Mouse (Mus musculus) midbrain, embryonic 15.5 days (tissue): Measurements from ENCODE around the gene Celsr1. TPM values are rescaled to one million over a fixed set of nuclear protein-coding genes. Genes with fewer than 3 reads are reported as not detected.
A peak's percentile ranks its signal among the peaks of the same experiment; 100 is the strongest.

Experiments
- ATAC-seq: fragments of 200-750 bp; cut with Nextera tagmentation; replicated peaks from 2 replicates; pipeline ENCODE4 v1.8.0; 2017; ENCODE audit warnings: moderate TSS enrichment
- H3K27ac ChIP-seq: fragments of 300-500 bp; sonication (generic); 2 replicates; pipeline ENCODE4 v1.5.1; 2015; ENCODE audit warnings: mild to moderate bottlenecking, inconsistent platforms
- H3K27me3 ChIP-seq: fragments of 300-500 bp; sonication (generic); replicated peaks from 2 replicates; pipeline ENCODE4 v1.6.1; 2015; ENCODE audit warnings: inconsistent platforms
- H3K36me3 ChIP-seq: fragments of 300-500 bp; sonication (generic); replicated peaks from 2 replicates; pipeline ENCODE4 v1.6.1; 2015; ENCODE audit warnings: inconsistent platforms
- H3K4me1 ChIP-seq: fragments of 300-500 bp; sonication (generic); 2 replicates; pipeline ENCODE4 v1.6.1; 2015; ENCODE audit warnings: inconsistent platforms
- H3K4me2 ChIP-seq: fragments of 300-500 bp; sonication (generic); 2 replicates; pipeline ENCODE4 v1.6.1; 2015; ENCODE audit warnings: inconsistent platforms, mild to moderate bottlenecking, moderate library complexity
- H3K4me3 ChIP-seq: fragments of 300-500 bp; sonication (generic); 2 replicates; pipeline ENCODE4 v1.5.1; 2015; ENCODE audit warnings: mild to moderate bottlenecking, inconsistent platforms
- H3K9ac ChIP-seq: fragments of 300-500 bp; sonication (generic); 2 replicates; pipeline ENCODE4 v1.6.1; 2015; ENCODE audit warnings: mild to moderate bottlenecking, inconsistent platforms
- H3K9me3 ChIP-seq: fragments of 300-500 bp; sonication (generic); 2 replicates; pipeline ENCODE4 v1.6.1; 2016; ENCODE audit warnings: inconsistent platforms
- WGBS: fragments of 180-500 bp; shearing (Covaris S2); methylation state at CpG from one replicate; pipeline ENCODE4 v1.1.7; 2015; ENCODE audit warnings: mixed read lengths; 5-methylcytosine and 5-hydroxymethylcytosine counted together
- polyA plus RNA-seq: library from polyadenylated mRNA; unstranded; fragments of >200 nt; fragmentation: Nextera tagmentation; extraction: Ambion mirVana; gene quantifications from 2 replicates; pipeline ENCODE4 v1.2.1, GENCODE M21; 2015

Celsr1 gene
- polyA plus RNA-seq, 1 experiment from 2014 or later, result 1.6 TPM

GRCm38 (mm10) chr15:86000706-86001292, 32.8 kb downstream of the Celsr1 start:
- no peaks in the 10 kb centered on the region for H3K27me3 ChIP-seq
- ATAC-seq, result peak; percentile 88
- H3K4me3 ChIP-seq, result no peak overlapping the region
- peak overlapping the region; percentile 73 for H3K27ac ChIP-seq
- 12% methylated on average over 5 of the region's 5 CpGs for WGBS
- peaks cover 29% of the 10 kb centered on the region for H3K4me1 ChIP-seq
- no peaks in the 10 kb centered on the region for H3K36me3 ChIP-seq
- H3K4me2 ChIP-seq, result no peak overlapping the region
- H3K9me3 ChIP-seq, result no peaks in the 10 kb centered on the region
- H3K9ac ChIP-seq, result no peak overlapping the region

GRCm38 (mm10) chr15:85998525-85999230, 34.9 kb downstream of the Celsr1 start:
- no peak overlapping the region for H3K27ac ChIP-seq
- no peaks in the 10 kb centered on the region; the same call in 1 of the 2 replicates for H3K27me3 ChIP-seq
- ATAC-seq, result no peak
- no peaks in the 10 kb centered on the region for H3K9me3 ChIP-seq
- no peak overlapping the region for H3K4me3 ChIP-seq
- WGBS, result 85% methylated on average over 4 of the region's 4 CpGs
- no peak overlapping the region for H3K4me2 ChIP-seq
- no peak overlapping the region for H3K9ac ChIP-seq
- peaks cover 38% of the 10 kb centered on the region for H3K4me1 ChIP-seq
- H3K36me3 ChIP-seq, result no peaks in the 10 kb centered on the region

- H3K4me3 ChIP-seq, result no peak overlapping the region
- H3K36me3 ChIP-seq, result no peaks in the 10 kb centered on the region
- no peak overlapping the region for H3K9ac ChIP-seq
- 51% methylated on average over 13 of the region's 13 CpGs for WGBS
- H3K4me2 ChIP-seq, result no peak overlapping the region
- H3K4me1 ChIP-seq, result peaks cover 49% of the 10 kb centered on the region
- H3K27me3 ChIP-seq, result no peaks in the 10 kb centered on the region; the same call in 1 of the 2 replicates
- no peaks in the 10 kb centered on the region for H3K9me3 ChIP-seq
- ATAC-seq, result no peak
- H3K27ac ChIP-seq, result no peak overlapping the region
These were observed 37.4 kb downstream of the Celsr1 start for GRCm38 (mm10) chr15:85996031-85996765.

GRCm38 (mm10) chr15:85994906-85995608, 38.5 kb downstream of the Celsr1 start:
- 0 out of 2 replicates have a peak overlapping the region, but pooled peaks have one; percentile 43 for H3K27ac ChIP-seq
- no peaks in the 10 kb centered on the region for H3K9me3 ChIP-seq
- no peaks in the 10 kb centered on the region for H3K36me3 ChIP-seq
- H3K4me3 ChIP-seq, result no peak overlapping the region
- H3K4me1 ChIP-seq, result peaks cover 38% of the 10 kb centered on the region
- 68% methylated on average over 6 of the region's 6 CpGs for WGBS
- H3K9ac ChIP-seq, result no peak overlapping the region
- ATAC-seq, result no peak
- no peak overlapping the region for H3K4me2 ChIP-seq
- H3K27me3 ChIP-seq, result no peaks in the 10 kb centered on the region; the same call in 1 of the 2 replicates

- Histone ChIP-seq H3K4me1 (peaks cover 35% of the 10 kb centered on the region), H3K36me3 (no peaks in the 10 kb centered on the region), H3K27ac (peak overlapping the region; percentile 43; the same call in 1 of the 2 replicates), H3K4me3 (no peak overlapping the region), H3K9ac (no peak overlapping the region), H3K9me3 (no peaks in the 10 kb centered on the region), H3K27me3 (no peaks in the 10 kb centered on the region; the same call in 1 of the 2 replicates), H3K4me2 (no peak overlapping the region)
- WGBS, result 22% methylated on average over 14 of the region's 14 CpGs
- ATAC-seq, result peak; percentile 78
These were observed 39.5 kb downstream of the Celsr1 start for GRCm38 (mm10) chr15:85993931-85994583.

GRCm38 (mm10) chr15:85993386-85993785, 40.2 kb downstream of the Celsr1 start:
- Histone ChIP-seq H3K4me3 (no peak overlapping the region), H3K4me1 (peaks cover 32% of the 10 kb centered on the region), H3K4me2 (no peak overlapping the region), H3K27ac (peak overlapping the region; percentile 43; the same call in 1 of the 2 replicates), H3K27me3 (no peaks in the 10 kb centered on the region; the same call in 1 of the 2 replicates), H3K9ac (no peak overlapping the region), H3K36me3 (no peaks in the 10 kb centered on the region), H3K9me3 (no peaks in the 10 kb centered on the region)
- ATAC-seq, result no peak

- no peak overlapping the region for H3K4me3 ChIP-seq
- no peaks in the 10 kb centered on the region for H3K36me3 ChIP-seq
- H3K27me3 ChIP-seq, result no peaks in the 10 kb centered on the region; the same call in 1 of the 2 replicates
- H3K9ac ChIP-seq, result no peak overlapping the region
- no peaks in the 10 kb centered on the region for H3K9me3 ChIP-seq
- no peak overlapping the region for H3K4me2 ChIP-seq
- peaks cover 32% of the 10 kb centered on the region for H3K4me1 ChIP-seq
- H3K27ac ChIP-seq, result no peak overlapping the region
- no peak for ATAC-seq
- 32% methylated on average over 3 of the region's 3 CpGs for WGBS
These were observed 41.5 kb downstream of the Celsr1 start for GRCm38 (mm10) chr15:85992125-85992495.

GRCm38 (mm10) chr15:85991453-85992124, 42.0 kb downstream of the Celsr1 start:
- no peak overlapping the region for H3K4me2 ChIP-seq
- no peak overlapping the region for H3K9ac ChIP-seq
- 31% methylated on average over 5 of the region's 5 CpGs for WGBS
- H3K36me3 ChIP-seq, result no peaks in the 10 kb centered on the region
- no peaks in the 10 kb centered on the region; the same call in 1 of the 2 replicates for H3K27me3 ChIP-seq
- no peaks in the 10 kb centered on the region for H3K9me3 ChIP-seq
- 0 out of 2 replicates have a peak overlapping the region, but pooled peaks have one; percentile 38 for H3K27ac ChIP-seq
- ATAC-seq, result no peak
- no peak overlapping the region for H3K4me3 ChIP-seq
- peaks cover 32% of the 10 kb centered on the region for H3K4me1 ChIP-seq

- H3K27me3 ChIP-seq, result no peaks in the 10 kb centered on the region; the same call in 1 of the 2 replicates
- ATAC-seq, result no peak
- 0 out of 2 replicates have a peak overlapping the region, but pooled peaks have one; percentile 38 for H3K27ac ChIP-seq
- no peaks in the 10 kb centered on the region for H3K9me3 ChIP-seq
- H3K4me1 ChIP-seq, result peaks cover 32% of the 10 kb centered on the region
- H3K36me3 ChIP-seq, result no peaks in the 10 kb centered on the region
- H3K4me3 ChIP-seq, result no peak overlapping the region
- no peak overlapping the region for H3K9ac ChIP-seq
- H3K4me2 ChIP-seq, result no peak overlapping the region
- WGBS, result 86% methylated on average over 17 of the region's 17 CpGs
These were observed 42.7 kb downstream of the Celsr1 start for GRCm38 (mm10) chr15:85990696-85991443.

GRCm38 (mm10) chr15:85987896-85988295, 45.7 kb downstream of the Celsr1 start:
- Histone ChIP-seq H3K36me3 (no peaks in the 10 kb centered on the region), H3K4me3 (no peak overlapping the region), H3K9me3 (no peaks in the 10 kb centered on the region), H3K4me1 (peaks cover 7% of the 10 kb centered on the region), H3K9ac (no peak overlapping the region), H3K27ac (no peak overlapping the region), H3K4me2 (no peak overlapping the region), H3K27me3 (no peaks in the 10 kb centered on the region)
- 83% methylated on average over 5 of the region's 5 CpGs for WGBS
- no peak for ATAC-seq

GRCm38 (mm10) chr15:85986170-85986569, 47.4 kb downstream of the Celsr1 start:
- no peaks in the 10 kb centered on the region for H3K9me3 ChIP-seq
- 85% methylated on average over 4 of the region's 4 CpGs for WGBS
- ATAC-seq, result no peak
- H3K4me1 ChIP-seq, result no peaks in the 10 kb centered on the region
- H3K4me3 ChIP-seq, result no peak overlapping the region
- no peaks in the 10 kb centered on the region for H3K36me3 ChIP-seq
- H3K27me3 ChIP-seq, result no peaks in the 10 kb centered on the region
- no peak overlapping the region for H3K9ac ChIP-seq
- H3K4me2 ChIP-seq, result no peak overlapping the region
- no peak overlapping the region for H3K27ac ChIP-seq
